Mouse (Mus musculus): Measurements from ENCODE around the gene Gtsf1.

Gene Gtsf1

DNA sequence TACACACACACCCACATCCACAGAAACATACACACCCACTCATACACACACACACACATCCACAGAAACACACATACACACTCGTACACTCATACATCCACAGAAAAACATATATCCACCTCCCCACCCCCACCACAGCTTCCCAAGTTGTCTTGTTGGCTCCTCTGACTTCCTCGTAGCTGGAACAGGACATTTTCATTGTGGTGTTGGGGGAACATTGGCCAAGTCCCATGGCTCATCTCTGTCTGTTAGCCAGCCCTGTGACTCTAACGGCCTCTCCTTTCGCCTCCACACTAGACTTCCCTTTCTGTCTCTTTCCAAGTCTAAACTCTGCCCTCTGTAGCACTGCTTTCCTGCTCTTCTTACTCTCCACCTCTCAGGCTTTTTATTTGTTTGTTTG, 72.5 kb downstream of the Gtsf1 start:
- DNase-seq (ENCODE audit: low spot score): no peak

DNA sequence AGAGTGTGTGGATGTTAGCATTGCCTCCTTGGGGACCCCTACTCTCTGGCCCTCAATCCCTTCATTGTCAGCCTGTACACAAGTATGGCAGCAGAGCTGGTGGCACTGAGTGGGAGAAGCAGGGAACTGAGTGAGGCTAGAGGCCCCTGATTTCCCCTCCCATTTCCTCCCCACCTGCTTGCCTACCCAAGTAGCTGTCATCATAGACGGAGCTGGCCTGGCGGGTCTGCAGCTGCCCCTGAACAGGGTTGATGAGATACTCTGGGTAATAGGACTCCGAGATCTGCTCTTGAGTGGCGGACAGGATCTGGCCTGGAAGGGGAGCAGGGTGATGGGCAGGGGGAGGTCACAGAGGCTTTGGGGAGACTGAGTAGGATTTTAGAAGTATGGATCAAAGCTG, 74.1 kb downstream of the Gtsf1 start:
- no peak for DNase-seq (ENCODE audit: low spot score)

DNA sequence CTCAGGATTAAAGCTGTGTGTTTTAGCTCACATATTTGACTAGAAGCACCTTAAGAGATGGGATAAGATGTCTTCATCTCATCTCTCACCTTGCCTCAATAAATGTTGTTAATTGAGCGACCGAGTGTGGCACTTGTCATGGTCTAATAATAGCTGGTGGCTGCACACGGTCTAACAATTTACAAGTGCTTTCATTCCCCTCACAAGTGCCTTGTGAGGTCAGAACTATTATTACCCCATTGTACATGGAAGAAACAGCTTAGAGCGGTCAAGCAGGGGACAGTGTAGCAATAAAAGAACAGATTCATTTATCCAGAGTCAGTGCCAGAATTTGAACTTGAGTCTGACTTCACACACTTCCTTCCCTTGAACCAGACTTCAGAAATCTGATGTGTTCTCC, 74.8 kb downstream of the Gtsf1 start:
- no peak for DNase-seq (ENCODE audit: low spot score)

DNA sequence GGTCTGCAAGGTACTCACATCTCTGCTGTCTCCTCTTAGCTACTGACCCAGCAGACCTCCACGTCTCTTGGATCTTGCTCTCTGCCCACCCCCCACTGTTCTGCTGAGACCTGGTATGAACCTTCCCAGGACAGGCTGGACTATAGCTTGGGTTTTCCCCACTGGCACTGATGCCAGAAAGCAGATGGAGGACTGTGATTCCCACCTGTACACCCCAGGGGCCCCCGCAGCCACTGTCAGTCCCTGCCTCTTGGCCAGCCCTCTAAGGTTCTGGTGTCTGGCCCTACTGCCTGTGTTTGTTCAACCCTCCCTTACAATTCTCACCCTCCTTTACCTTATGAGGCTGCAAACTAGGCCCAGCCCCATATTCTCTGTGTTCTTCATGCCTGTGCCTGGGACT, 75.6 kb downstream of the Gtsf1 start:
- DNase-seq (ENCODE audit: low spot score): no peak

DNA sequence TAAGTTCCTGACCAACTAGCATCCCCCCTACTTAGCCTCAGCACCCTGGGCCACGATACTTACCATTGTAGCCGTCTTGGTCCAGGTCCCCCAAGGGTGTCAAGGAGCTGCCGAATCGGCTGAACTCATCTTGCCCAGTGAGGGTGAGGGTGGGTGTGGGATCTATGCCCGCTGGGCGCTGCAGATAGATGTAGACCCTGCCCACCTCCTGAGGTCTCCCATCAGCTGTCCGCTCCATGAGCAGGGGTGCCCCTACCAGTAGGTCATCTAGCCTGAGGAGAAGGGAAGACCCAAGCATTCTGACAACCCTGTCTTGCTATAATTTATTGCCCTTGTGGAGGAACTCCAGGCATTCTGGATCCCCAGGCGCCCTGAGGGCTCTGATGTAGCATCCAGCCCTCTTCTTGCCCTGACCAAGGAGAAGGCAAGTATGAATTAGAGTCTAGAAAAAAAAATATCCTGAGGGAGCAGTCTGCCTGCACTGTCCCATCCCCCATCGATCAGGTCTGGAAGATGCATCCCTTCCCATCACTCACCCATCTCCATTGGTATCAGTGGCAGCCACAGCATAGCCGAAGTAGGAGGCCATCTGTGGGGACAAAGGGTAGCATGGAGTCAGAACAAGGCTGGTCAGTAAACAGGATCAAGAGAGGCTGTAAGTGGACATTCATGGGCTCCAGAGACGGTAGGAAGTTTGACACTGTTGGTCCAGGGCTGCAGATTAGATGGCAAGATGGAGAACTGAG, 76.6 kb downstream of the Gtsf1 start:
- no peak for DNase-seq (ENCODE audit: low spot score)

DNA sequence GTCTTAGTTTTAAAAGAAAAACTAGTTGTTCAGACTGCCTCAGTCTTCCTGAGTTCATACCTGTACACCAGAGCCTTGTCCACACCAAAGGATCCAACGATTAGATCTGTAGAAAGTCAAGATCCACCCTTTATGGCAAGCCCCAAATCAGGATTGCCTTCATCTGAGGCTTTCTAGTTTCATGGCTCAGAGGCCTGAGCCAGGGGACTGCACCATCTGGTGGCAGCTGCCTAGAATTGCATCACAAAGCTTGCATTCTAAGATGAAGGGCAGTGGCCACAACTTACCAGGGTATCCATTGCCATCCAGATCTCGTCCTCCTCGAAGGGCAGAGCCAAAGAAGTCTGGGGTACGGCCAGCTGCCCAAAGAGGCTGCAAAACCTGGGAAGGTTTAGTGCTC, 77.4 kb downstream of the Gtsf1 start:
- DNase-seq (ENCODE audit: low spot score): no peak
